Mouse (Mus musculus) C2C12 (cell line): Measurements from ENCODE around the gene Best3. TPM values are rescaled to one million over a fixed set of nuclear protein-coding genes. Genes with fewer than 3 reads are reported as not detected.

Source experiments
- H3K27me3 ChIP-seq: one replicate; pipeline ENCODE4 v1.6.1; 2011; ENCODE audit not compliant: control insufficient read depth, insufficient read depth, insufficient read length
- H3K36me3 ChIP-seq: one replicate; pipeline ENCODE4 v1.6.1; 2011; ENCODE audit not compliant: control insufficient read depth, insufficient read depth
- H3K4me3 ChIP-seq: one replicate; pipeline ENCODE4 v1.5.1; 2011; ENCODE audit warnings: mild to moderate bottlenecking, control low read depth; ENCODE audit not compliant: poor library complexity, insufficient read depth, severe bottlenecking
- H3K79me2 ChIP-seq: one replicate; pipeline ENCODE4 v1.6.1; 2011; ENCODE audit not compliant: control insufficient read depth, insufficient read depth
- H3K79me3 ChIP-seq: one replicate; pipeline ENCODE4 v1.6.1; 2011; ENCODE audit warnings: low read depth, control low read depth
- H3ac ChIP-seq: one replicate; pipeline ENCODE3; 2011; ENCODE audit warnings: low read depth; ENCODE audit not compliant: control insufficient read depth, insufficient read length
- CEBPB ChIP-seq: IDR thresholded peaks from one replicate; pipeline ENCODE4 v1.6.1; 2011; ENCODE audit warnings: low read depth, mild to moderate bottlenecking, control low read depth, moderate library complexity
- CTCF ChIP-seq: IDR thresholded peaks from one replicate; pipeline ENCODE4 v1.5.1; 2011; ENCODE audit not compliant: control insufficient read depth, insufficient read depth, insufficient read length
- FOSL1 ChIP-seq: IDR thresholded peaks from one replicate; pipeline ENCODE4 v1.8.0; 2011; ENCODE audit warnings: mild to moderate bottlenecking, low read length; ENCODE audit not compliant: poor library complexity, insufficient read depth, severe bottlenecking
- MAX ChIP-seq: IDR thresholded peaks from one replicate; pipeline ENCODE4 v1.6.1; 2011; ENCODE audit warnings: mild to moderate bottlenecking, control low read depth
- MYOD1 ChIP-seq: IDR thresholded peaks from one replicate; pipeline ENCODE4 v1.6.1; 2011; ENCODE audit warnings: low read depth; ENCODE audit not compliant: control insufficient read depth, insufficient read length
- MYOG ChIP-seq: IDR thresholded peaks from one replicate; pipeline ENCODE4 v1.6.1; 2011; ENCODE audit not compliant: control insufficient read depth, insufficient read length; ENCODE audit errors: extremely low read depth
- USF1 ChIP-seq: IDR thresholded peaks from one replicate; pipeline ENCODE4 v1.6.1; 2011; ENCODE audit warnings: low read depth, mild to moderate bottlenecking, control low read depth, moderate library complexity
- polyA plus RNA-seq: library from polyadenylated mRNA; unstranded; fragments of >200 nt; fragmentation: generic; extraction: Trizol; gene quantifications from one replicate; pipeline ENCODE4 v1.2.1, GENCODE M21; 2012; ENCODE audit warnings: missing spikeins

The Best3 gene
- polyA plus RNA-seq, 1 experiment, result 0.09 TPM

DNA sequence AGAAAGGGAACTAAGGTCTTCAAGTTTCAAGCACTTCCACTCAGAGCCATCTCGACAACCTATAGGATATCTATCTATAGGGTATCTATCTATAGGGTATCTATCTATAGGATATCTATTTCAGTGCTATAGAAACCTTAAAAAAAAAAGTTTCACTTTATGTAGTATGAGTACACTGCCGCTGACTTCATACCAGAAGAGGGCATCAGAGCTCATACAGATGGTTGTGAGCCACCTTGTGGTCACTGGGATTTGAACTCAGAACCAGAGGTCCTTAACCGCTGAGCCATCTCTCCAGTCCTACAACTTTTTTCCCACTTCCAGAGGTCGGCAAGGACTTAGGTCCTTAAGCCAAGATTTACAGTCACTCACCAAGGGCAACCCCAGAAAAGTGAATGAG is 69.6 kb downstream of the Best3 start:
- H3K27me3 ChIP-seq, result no peaks in the 10 kb centered on the region
- peaks cover 50% of the 10 kb centered on the region for H3K79me3 ChIP-seq
- peaks cover 100% of the 10 kb centered on the region for H3K36me3 ChIP-seq
- peaks cover 66% of the 10 kb centered on the region for H3K79me2 ChIP-seq
- TF ChIP-seq MYOG (no peak), USF1 (no peak), MAX (no peak), CTCF (no peak), CEBPB (no peak), MYOD1 (no peak), FOSL1 (no peak)
- H3K4me3 ChIP-seq, result no peak overlapping the region
- no peak overlapping the region for H3ac ChIP-seq

DNA sequence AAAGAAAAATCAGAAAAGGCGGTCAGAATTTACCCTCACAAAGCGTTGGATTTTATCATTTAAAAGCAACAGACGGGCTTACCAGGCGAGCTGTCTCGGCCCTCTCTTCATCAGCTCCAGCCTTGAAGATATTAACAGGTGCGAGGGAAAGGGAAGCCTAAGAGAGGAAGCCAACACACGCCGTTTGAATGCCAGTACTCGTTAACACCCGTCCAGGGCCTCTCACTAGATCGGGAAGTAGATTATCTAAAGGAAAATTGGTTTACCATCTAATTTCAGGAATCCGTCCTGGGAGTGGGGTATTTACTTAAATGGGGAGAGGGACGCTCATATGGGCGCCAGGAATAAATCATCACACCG is 76.8 kb downstream of the Best3 start:
- Histone ChIP-seq H3K79me3 (peaks cover 51% of the 10 kb centered on the region), H3K36me3 (peaks cover 45% of the 10 kb centered on the region), H3K27me3 (no peaks in the 10 kb centered on the region), H3K4me3 (peak overlapping the region; percentile 97), H3ac (peak overlapping the region; percentile 99), H3K79me2 (peaks cover 58% of the 10 kb centered on the region)
- TF ChIP-seq MAX, result no peak
- no peak for TF ChIP-seq FOSL1
- no peak for TF ChIP-seq MYOD1
- no peak for TF ChIP-seq MYOG
- TF ChIP-seq CEBPB, result no peak
- TF ChIP-seq USF1, result no peak
- TF ChIP-seq CTCF, result no peak

DNA sequence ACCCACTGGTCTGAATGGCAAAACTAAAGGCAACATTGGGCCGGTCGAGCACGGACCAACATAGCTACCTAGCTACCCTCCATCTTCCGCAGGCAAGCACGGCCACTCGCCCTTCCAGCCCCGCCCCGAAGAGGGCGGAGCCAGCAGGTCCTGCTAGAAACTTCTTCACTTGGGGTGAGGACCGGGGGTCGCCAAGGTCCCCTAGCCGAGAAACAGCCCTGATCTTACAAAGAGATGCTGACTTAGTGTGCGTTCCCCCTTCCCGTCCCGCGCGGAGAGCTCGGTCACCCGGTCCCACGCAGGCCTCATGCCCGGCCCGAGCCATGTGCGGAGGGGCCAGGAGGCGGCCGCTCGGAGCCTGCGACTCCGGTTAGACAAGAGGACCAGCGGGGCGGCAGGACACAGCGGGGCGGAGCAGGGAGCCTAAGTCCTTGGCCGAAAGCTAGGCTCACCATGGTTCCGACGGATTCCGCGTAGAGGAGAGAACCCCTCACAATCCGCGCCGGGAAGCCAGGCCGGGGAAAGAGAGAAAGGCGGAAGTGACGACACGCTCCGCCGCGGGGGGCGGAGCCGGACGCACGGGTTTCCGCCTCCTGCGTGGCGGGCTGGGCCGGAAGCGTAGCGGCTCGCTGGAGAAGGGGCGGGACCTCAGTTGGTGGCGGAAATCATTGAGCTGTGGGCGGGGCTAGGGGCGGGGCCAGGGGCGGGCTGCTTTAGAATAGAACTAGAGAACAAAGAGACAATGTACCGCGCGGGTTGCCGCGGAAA is 77.3 kb downstream of the Best3 start, which contains the start of gene Cct2:
Gene Cct2 (minus strand): TSS at position 561 of the 768 bp plus-strand sequence.
- peak within 1 kb of the TSS; percentile 99 for H3ac ChIP-seq
- TF ChIP-seq FOSL1, result no peak
- no peak for TF ChIP-seq CEBPB
- no peak for TF ChIP-seq CTCF
- no peak for TF ChIP-seq MYOD1
- TF ChIP-seq MAX, result peak; percentile 85
- peaks cover 52% of the 10 kb centered on the region for H3K79me2 ChIP-seq
- peaks cover 40% of the 10 kb centered on the region for H3K36me3 ChIP-seq
- peak within 1 kb of the TSS; percentile 97 for H3K4me3 ChIP-seq
- no peaks in the 10 kb centered on the region for H3K27me3 ChIP-seq
- peaks cover 47% of the 10 kb centered on the region for H3K79me3 ChIP-seq

DNA sequence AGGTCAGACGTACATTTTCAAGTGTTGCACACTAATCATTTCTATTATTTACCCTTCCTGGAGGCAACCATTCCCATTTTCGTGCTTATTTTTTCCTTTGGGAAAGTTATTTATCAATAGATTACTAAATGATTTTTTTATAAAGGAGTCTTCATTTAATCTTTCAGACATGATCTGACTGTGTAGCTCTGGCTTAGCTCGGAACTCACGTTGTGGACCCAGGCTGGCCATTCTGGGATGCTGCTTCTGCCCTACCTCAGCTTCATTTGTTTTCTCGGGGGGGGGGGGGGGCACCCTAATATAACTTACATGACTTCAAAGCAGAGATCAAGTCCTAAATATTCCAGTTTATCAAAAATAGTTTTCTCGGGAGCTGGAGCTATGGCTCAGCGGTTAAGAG is 78.0 kb downstream of the Best3 start:
- no peak for TF ChIP-seq MAX
- no peak for TF ChIP-seq USF1
- TF ChIP-seq CTCF, result no peak
- no peak for TF ChIP-seq MYOG
- TF ChIP-seq CEBPB, result no peak
- no peak for TF ChIP-seq FOSL1
- TF ChIP-seq MYOD1, result no peak
- H3K4me3 ChIP-seq, result no peak overlapping the region

DNA sequence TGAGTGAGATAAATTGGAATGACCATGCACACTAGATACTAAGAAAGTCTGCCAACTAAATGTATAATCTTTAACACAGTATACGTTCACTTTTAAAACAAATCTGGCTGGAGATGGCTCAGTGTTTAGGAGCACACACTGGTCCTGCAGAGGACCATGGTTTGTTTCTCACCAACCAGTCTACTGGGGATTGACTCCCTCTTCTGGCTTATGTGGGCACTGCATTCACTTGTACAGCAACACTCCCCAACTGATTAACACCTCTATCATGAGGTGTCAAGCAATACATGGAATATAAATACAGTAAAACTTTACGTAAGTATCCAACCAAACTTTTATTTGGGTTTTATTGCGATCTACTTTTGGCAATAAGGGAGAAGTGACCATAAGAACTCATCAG is 83.0 kb downstream of the Best3 start:
- peaks cover 8% of the 10 kb centered on the region for H3K79me2 ChIP-seq
- no peaks in the 10 kb centered on the region for H3K79me3 ChIP-seq
- H3K36me3 ChIP-seq, result peaks cover 37% of the 10 kb centered on the region
- H3ac ChIP-seq, result no peak overlapping the region
- H3K4me3 ChIP-seq, result no peak overlapping the region
- TF ChIP-seq USF1 (no peak), FOSL1 (no peak), MYOG (no peak), MYOD1 (no peak), MAX (no peak), CEBPB (no peak), CTCF (no peak)
- no peaks in the 10 kb centered on the region for H3K27me3 ChIP-seq

More for the DNA sequence above, 78.0 kb downstream of the Best3 start:
- H3K79me3 ChIP-seq, result peaks cover 40% of the 10 kb centered on the region
- no peak overlapping the region for H3ac ChIP-seq
- peaks cover 35% of the 10 kb centered on the region for H3K36me3 ChIP-seq
- H3K27me3 ChIP-seq, result no peaks in the 10 kb centered on the region
- H3K79me2 ChIP-seq, result peaks cover 46% of the 10 kb centered on the region

DNA sequence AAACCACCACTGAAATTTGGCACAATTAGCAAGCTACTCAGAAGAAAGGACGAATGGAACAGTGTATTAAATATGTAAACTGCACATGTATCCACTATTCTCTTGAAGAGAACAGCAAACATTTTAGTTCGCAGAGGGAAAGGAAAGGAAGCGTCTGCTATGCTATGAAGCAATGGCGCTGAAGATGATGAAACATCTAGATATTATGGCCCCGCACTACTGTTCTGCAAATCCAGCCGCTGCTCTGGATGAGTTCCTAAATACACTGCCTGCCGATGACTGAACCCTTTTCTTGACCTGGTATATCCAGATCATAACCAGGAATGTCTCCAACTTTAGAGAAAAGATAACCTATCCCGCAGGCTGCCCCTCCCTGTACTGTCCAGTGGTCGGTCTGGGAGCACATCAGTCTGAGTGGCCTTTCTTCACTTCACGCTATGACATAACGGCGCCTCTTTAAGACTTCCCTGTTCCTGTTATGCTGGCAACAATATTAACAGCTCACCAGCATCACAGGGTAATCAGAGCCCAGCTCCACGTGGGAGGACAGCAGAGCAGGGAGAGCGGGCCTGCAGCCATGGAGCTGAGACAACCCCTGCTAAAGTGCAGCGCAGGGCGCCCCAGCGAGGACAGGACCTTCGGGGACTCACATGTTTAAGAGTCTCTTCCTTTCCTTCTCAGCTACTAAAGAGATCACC is 86.2 kb downstream of the Best3 start:
- Histone ChIP-seq H3K27me3 (no peaks in the 10 kb centered on the region), H3ac (no peak overlapping the region), H3K79me2 (peaks cover 8% of the 10 kb centered on the region), H3K79me3 (no peaks in the 10 kb centered on the region), H3K4me3 (no peak overlapping the region), H3K36me3 (peaks cover 60% of the 10 kb centered on the region)
- no peak for TF ChIP-seq MAX

DNA sequence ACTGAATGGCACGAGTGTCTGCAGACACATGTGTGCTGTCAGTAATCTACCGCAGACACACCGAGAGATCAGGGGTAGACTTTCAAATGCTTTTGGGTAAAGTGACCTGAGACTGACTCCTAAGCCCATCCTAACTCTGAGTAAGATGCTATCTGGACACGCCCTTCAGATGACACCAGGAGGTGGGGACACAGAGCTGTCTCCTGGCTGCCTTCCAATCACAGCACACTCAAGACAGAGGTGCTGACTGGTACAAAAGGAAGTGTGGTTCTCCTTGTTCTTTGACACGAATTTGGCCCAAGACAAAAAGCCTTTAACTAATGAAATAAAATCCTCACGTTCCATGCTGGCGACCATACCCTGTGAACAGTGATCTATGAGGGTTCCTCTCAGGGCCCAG is 87.1 kb downstream of the Best3 start:
- Histone ChIP-seq H3K79me2 (peaks cover 8% of the 10 kb centered on the region), H3K36me3 (peaks cover 67% of the 10 kb centered on the region), H3K4me3 (no peak overlapping the region), H3ac (no peak overlapping the region), H3K27me3 (no peaks in the 10 kb centered on the region), H3K79me3 (no peaks in the 10 kb centered on the region)
- TF ChIP-seq CTCF (no peak), MYOG (no peak), CEBPB (no peak), FOSL1 (no peak), USF1 (no peak), MYOD1 (no peak), MAX (no peak)

Other genes with a start within 250 kb of the Best3 start
- not detected for gene Myrfl, start 89.4 kb upstream of the Best3 start, polyA plus RNA-seq
- 29.8 TPM for gene Rab3ip, start 35.5 kb upstream of the Best3 start, polyA plus RNA-seq
- gene Gm10271, start 13.7 kb upstream of the Best3 start, polyA plus RNA-seq, result not detected
- not detected for gene Lrrc10, start 59.0 kb downstream of the Best3 start, polyA plus RNA-seq
- 440 TPM for gene Cct2, start 77.5 kb downstream of the Best3 start, polyA plus RNA-seq
- 11.0 TPM for gene Frs2, start 162.2 kb downstream of the Best3 start, polyA plus RNA-seq
- 40.8 TPM for gene Yeats4, start 238.2 kb downstream of the Best3 start, polyA plus RNA-seq